Mouse (Mus musculus) layer of hippocampus, postnatal 14 days (tissue): Measurements from ENCODE around the gene Hs3st5. TPM values are rescaled to one million over a fixed set of nuclear protein-coding genes. Genes with fewer than 3 reads are reported as not detected.
"Not testable (repeated sequence)": the region's sequence is repeated elsewhere in the genome, so short reads cannot be mapped to it uniquely, and the experiment has no call there.

Experiments
- DNase-seq, 2 experiments: peaks; one replicate each; pipeline ENCODE4 v3.0.0; 2021 to 2022; ENCODE audit warnings: low spot score in 2 of 2, mixed read lengths in 1 of 2
- long read RNA-seq, 2 experiments: library from polyadenylated mRNA; stranded (forward); transcript quantifications; one replicate each; pipeline ENCODE4 v2.0.0; 2021
- total RNA-seq, 2 experiments: library from RNA; stranded (reverse); gene quantifications; 2 replicates each; pipeline ENCODE4 v1.2.3; 2021

The Hs3st5 gene
- 1 to 10 TPM; 2.3 to 3.6 TPM for total RNA-seq
- long read RNA-seq, experiment 1, partial matches to known transcripts: 0 of 2 reads
- long read RNA-seq, experiment 1, other reads (novel, unspliced or antisense): 0 of 2 reads
- long read RNA-seq, experiment 2, partial matches to known transcripts: 0 of 2 reads
- long read RNA-seq, experiment 2, other reads (novel, unspliced or antisense): 0 of 2 reads

- peak; percentile 40 to 57 for DNase-seq
Measured at GRCm38 (mm10) chr10:36506727-36507555, at the start of gene Hs3st5. TSS of gene Hs3st5 (plus strand) at chr10:36506814.

GRCm38 (mm10) chr10:36468664-36469063, 38.0 kb upstream of the Hs3st5 start:
- no peak for DNase-seq

- no peak for DNase-seq
Measured at GRCm38 (mm10) chr10:36471135-36471534, 35.5 kb upstream of the Hs3st5 start.

GRCm38 (mm10) chr10:36474834-36475233, 31.8 kb upstream of the Hs3st5 start:
- DNase-seq: no peak

- DNase-seq: no peak
Measured at GRCm38 (mm10) chr10:36477543-36477942, 29.1 kb upstream of the Hs3st5 start.

GRCm38 (mm10) chr10:36483362-36483761, 23.3 kb upstream of the Hs3st5 start:
- no peak for DNase-seq

GRCm38 (mm10) chr10:36484011-36484410, 22.6 kb upstream of the Hs3st5 start:
- DNase-seq: no peak

- no peak for DNase-seq
Measured at GRCm38 (mm10) chr10:36484728-36485300, 21.8 kb upstream of the Hs3st5 start.

GRCm38 (mm10) chr10:36493566-36493965, 13.0 kb upstream of the Hs3st5 start:
- no peak for DNase-seq

- no peak for DNase-seq
Measured at GRCm38 (mm10) chr10:36499713-36500112, 6.9 kb upstream of the Hs3st5 start.

GRCm38 (mm10) chr10:36506033-36506726, 434 bp upstream of the Hs3st5 start:
- DNase-seq: peak in 1 of 2 experiments; percentile 12

- no peak for DNase-seq
Measured at GRCm38 (mm10) chr10:36507556-36507870, 899 bp downstream of the Hs3st5 start.

GRCm38 (mm10) chr10:36507991-36508546, 1.5 kb downstream of the Hs3st5 start:
- no peak for DNase-seq

- DNase-seq: no peak
Measured at GRCm38 (mm10) chr10:36509477-36509876, 2.9 kb downstream of the Hs3st5 start.

GRCm38 (mm10) chr10:36523881-36524280, 17.3 kb downstream of the Hs3st5 start:
- no peak for DNase-seq

GRCm38 (mm10) chr10:36533633-36534335, 27.2 kb downstream of the Hs3st5 start:
- peak in 1 of 2 experiments; percentile 13 for DNase-seq

- peak in 1 of 2 experiments; percentile 16 for DNase-seq
Measured at GRCm38 (mm10) chr10:36546622-36547021, 40.0 kb downstream of the Hs3st5 start.

- not testable (repeated sequence) for DNase-seq
Measured at GRCm38 (mm10) chr10:36547713-36548112, 41.1 kb downstream of the Hs3st5 start.

GRCm38 (mm10) chr10:36554057-36554456, 47.4 kb downstream of the Hs3st5 start:
- no peak for DNase-seq

- no peak for DNase-seq
Measured at GRCm38 (mm10) chr10:36554941-36555888, 48.6 kb downstream of the Hs3st5 start.
